Mouse (Mus musculus): ENCODE measurements around the gene Maz. TPM values are rescaled to one million over a fixed set of nuclear protein-coding genes. Genes with fewer than 3 reads are reported as not detected.

Maz gene
- polyA plus RNA-seq (2017; shearing (Covaris generic)) = 10 to 100 TPM; 18.6 to 22.4 (median 21.4) TPM

DNA sequence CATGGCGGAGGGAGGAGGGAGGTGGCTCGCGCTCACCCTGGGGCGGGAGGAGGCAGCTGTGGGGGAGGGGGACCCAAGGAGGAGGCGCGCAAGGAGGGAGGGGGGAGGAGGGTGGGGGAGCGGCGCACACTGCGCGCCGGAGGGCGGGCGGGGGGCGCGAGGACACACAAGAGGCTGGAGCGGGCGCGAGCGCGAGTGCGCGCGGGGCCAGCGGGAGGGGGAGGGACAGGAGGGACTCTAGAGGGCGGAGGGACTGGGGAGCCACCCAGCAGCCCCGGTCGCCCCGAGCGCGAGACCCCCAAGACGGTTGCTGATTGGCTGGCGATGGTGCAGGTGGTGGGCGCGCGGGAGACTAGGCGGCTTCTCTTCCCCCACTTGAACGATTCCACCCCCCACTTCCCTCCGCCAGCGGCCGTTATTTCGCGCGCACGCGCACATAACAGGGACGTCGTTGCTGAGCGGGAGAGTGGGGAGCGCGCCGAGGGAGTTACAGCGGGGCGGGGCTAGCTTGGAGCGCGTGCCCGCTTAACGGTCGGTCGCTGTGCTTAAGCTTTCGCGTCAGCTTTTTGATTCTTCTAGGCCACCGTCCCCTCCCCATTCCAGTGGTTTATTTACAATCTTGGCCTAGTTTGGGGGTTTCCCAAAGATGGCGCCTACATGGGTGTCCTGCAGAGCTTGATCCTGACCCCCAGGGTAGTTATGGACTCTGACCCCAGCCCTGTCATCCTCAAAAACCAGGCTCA, at the start of gene Maz:
Maz (minus strand) TSS at position 54 of the 743 bp plus-strand sequence.
- peak; percentile 67 for ATAC-seq

DNA sequence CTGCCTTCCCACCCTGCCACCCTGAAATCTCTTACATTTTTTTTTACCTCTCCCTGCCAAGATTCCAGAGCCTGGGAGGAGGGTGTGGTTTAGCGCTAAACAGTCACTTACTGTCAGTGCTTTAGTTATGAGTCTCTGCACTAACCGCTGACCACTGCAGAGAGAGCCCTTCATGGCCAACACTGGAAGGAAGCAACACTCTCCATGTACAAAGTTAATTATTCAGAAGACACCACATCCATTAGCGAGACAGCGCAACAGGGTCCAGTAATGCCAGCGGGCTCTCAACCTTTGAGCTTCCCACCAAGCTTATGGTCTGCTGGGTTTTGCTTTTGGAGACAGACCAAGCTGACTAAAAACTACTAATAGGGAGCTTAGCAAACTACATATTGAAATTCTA, 49.4 kb upstream of the Maz start:
- ATAC-seq = no peak

DNA sequence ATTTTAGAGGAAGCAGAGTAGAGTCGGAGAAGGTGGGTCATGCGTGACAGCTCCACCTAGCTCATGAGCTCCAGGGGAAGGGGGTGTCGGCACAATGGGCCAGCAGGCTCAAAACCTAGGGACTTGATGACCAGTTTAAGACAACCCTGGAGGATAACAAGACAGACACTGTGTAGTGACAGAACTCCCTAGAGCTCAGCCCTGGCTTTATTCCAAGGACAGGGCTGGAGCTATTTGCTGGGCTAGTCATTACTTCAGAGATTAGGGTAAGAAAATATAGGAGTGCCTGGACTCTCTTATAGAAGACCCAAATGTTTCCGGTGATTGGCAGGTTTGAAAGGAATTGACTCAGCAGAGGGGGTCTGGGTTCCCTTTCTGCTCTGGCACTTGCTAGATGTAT, 46.4 kb upstream of the Maz start:
- ATAC-seq = no peak

DNA sequence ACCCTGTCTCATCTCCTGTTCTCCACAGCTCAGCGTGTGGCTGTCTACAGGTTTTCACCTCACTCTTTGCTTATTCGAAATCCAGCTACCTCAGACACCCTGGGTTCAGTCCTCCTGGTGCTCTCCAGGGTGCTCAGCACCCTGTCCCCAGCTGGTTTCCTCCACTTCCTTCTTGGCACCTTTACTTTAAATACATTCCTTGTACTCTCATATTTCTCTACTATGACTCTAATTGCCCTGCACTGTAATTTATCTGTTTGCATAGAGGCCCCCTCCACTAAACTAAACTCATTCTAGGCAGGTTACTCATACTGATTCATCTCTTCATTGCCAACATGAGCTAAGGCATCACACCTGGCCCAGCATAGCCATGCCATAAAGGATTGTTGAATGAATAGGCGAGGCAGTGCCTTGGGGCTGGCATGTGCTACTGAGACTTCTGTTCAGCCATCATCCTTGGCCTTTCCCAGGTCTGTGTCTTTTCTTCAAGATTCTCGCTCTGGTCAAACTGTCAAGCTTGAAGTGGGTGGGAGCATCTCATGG, 44.1 kb upstream of the Maz start:
- ATAC-seq = no peak

DNA sequence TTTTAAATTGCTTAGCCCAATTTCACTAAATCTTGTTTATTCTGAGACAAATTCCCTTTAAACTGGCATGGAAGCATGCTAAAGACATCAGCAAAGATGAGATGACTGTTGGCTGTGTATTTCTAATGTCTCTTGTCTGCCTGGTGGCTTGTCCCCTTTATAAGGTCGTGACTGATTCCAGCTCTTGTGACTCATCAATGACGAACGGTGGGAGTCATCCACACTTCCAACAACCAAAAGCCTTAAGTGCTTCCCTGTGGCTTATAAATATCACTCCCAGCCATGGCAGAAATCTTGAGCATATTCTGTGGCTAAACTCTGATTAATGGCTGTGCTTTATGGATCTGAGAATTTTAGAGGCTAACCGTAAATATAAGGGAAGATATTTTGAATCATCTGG, 39.5 kb upstream of the Maz start:
- ATAC-seq = no peak

DNA sequence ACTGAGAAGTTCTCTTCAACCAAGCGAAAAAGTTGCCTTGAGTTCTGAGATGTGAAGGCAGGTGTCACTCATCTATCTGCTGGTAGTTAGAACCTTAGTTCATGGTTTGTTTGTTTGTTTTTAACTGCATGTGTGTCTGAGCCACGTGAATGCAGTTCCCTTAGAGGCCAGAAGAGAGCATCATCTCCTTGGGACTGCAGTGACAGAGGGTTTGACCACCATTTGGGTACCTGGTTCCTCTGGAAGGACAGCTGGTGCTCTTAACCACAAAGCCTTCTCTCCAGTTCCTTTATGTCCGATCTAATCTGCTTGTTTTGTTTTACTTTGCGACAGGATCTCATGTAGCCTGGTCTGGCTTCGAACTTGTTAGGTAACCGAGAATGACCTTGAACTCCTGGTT, 38.7 kb upstream of the Maz start:
- ATAC-seq = no peak

DNA sequence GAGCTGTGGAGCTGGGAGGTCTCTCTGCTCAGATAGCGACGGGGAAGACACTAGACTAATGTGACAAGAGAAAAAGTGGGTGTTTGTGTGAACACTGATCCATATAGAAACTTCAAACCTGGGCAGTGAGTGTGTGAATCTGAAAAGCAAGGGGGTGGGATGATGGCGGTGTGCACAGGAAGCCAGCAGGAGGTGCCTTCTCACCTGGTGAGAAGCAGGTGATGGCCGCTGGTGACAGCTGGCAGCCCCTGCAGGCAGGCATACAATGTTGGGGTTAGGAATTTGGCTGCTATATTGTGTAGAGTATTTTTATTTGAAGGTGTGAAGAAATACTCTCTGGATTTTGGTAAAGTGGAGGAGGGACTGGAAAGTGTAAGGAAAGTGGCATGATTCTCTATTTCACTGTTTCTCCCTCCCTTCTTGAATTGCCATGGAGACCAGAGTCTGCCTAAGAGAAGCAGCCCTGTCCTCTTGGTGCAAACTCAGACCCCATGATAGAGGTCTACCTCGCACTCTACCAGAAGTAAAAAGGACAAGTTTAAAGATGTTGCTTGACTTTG, 28.3 kb upstream of the Maz start:
- no peak for ATAC-seq

DNA sequence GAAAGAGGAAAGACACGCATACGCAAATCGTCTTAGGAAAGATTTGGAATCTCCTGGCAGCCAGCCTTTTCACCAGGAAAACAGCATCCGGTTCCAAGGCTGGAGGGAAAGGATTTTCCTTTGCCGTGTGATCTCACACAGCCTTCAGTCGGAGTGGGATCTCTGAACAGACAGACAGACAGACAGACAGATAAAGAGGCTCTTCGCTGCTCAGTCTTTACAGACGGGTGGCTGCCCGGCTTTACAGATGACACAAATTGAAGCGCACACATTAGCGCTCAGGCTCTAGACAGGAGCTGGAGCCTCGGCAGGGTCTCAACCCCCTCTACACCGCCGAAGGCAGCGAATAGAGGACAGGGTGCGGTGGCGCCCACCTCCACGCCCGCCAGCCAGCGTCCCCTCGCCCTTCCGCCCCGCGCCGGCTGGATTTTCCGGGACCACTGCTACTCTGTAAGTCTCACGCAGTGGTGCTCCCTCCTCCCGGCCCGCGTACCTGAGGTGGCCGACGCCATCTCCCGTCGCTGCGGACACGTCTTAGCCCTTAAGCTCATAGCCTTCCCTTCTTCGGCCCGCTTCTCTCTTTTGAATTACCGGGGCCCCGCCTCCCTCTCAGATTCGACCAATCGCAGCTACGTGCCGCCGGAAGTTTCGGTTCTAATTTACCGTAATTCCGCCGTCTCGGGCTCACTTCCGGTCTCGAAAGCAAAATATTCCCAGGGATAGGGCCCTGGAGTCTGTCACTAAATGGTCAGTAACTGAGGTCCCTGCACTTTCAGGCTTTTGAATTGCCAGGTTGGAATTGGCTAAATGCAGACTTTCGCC, 15.2 kb upstream of the Maz start, which contains the start of gene Kif22:
Kif22 (minus strand) TSS at position 621 of the 822 bp plus-strand sequence.
- peak; percentile 95 for ATAC-seq

DNA sequence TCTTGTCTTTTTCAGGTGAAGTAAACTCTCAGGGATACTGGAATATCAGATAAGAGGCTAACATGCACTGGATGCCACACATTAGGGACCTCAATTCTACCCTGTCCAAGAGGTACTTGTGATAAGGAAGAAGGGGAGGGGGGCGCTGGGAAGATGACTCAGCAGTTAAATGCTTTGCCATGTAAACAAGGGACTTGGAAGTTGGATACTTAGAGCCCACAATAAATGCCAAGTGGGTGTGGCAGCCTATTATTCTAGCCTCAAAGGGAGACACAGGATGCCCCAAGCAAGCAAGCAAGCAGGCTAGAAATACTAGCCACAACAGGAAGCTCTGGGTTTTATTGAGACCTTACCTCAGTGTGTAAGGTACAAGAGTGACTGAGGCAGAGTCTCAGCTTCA, 4.4 kb upstream of the Maz start:
- ATAC-seq = peak; percentile 48

DNA sequence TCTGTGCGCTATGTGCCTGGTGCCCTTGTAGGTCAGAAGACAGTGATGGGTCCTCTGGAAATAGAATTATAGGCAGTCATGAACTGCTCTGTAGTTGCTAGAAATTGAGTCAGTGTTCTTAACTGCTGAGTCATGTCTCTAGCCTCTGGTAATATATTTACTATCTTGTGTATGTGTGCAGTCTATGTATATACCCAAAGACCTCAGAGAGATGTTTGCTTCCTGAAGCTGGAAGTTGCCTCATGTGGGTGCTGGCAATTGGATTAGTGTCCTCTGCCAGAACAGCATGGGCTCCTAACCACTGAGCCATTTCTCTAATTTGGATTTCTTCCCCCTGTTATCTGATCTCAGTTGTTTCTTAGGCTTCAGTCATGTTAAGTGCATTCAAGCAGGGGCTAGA, 3.3 kb upstream of the Maz start:
- no peak for ATAC-seq

DNA sequence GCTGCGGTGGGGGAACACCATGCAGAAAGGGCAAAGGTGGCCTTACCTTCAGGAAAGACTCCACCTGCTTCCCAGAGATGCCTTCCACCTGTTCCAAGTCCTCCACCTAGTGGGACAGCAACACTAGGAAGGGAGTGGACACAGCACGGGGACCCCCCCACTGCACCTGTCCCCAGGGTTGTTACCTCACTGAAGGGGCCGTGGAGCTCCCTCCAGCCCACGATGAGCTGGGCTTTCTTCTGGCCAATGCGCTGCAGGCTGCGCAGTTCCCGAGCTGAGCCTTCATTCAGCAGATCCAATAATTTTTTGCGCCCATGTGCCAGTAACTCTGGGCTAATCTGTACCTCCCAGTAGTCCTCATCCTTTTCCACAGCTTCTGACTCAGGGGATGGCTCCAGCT, 1.0 kb upstream of the Maz start:
- no peak for ATAC-seq

DNA sequence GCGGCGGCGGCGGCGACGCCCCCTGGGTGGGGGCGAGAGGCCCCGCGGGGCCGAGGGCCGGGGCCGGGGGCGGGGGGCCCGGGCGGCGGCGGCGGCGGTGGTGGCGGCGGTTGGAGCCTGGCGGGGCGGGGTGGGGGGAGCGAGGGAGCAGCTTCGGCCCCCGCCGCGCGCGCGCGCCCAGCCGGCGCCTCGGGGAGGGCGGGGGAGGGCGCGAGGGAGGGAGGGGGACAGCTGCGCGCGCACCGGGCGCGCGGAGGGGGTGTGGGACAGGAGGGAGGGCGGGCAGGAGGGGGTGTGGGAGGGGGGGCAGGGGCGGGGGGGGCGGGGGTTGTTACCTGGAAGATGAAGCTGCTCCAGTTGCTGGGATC, 237 bp downstream of the Maz start:
- ATAC-seq = no peak

DNA sequence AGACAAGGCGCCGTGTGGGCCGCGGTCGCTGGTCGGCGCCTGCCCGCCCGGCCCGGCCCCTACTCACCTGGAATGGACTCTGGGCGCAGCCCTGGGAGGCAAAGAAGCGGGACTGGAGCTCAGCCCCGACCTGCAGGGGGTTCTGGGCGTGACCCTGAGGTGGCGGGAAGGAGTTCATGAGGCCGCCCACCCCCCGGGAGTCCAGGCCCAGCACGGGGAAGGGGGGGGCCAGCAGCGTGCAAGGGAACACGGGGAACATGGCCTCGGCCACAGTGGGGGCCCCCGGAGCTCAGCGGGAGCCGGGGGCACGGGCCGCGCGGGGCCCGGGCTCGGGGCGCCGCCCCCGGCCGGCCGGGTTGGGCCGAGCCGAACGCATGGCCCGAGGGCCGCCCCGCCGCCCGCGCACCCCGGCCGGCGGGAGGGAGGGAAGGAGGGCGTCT, 656 bp downstream of the Maz start:
- peak; percentile 15 for ATAC-seq

DNA sequence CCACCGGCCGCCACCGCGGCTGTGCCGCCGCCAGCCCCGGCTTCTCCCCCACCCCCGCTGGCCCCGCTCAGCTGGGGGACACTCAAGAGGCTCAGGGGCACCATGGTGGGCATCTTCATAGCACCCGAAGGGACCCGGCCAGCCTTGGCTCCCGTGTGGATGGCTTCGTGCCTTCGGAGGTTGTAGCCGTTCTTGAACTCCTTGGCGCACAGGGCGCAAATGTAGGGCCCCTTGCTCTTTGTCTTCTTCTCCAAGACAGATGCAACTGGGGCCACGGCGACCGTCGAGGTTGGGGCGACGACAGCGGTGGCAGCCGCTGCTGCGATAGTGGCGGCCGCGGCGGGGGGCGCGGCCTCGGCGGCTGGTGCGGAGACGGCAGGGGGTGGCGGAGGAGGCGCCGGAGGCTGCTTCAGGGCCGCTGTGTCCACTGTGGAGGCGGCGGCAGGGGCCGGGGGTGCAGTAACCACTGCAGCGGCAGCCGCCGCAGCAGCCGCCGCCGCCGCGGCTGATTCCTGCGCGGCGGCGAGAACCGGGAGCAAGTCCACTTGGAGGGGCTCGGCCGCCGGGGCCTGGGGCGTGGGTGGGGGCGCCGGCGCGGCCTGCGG, 1.2 kb downstream of the Maz start:
- no peak for ATAC-seq

DNA sequence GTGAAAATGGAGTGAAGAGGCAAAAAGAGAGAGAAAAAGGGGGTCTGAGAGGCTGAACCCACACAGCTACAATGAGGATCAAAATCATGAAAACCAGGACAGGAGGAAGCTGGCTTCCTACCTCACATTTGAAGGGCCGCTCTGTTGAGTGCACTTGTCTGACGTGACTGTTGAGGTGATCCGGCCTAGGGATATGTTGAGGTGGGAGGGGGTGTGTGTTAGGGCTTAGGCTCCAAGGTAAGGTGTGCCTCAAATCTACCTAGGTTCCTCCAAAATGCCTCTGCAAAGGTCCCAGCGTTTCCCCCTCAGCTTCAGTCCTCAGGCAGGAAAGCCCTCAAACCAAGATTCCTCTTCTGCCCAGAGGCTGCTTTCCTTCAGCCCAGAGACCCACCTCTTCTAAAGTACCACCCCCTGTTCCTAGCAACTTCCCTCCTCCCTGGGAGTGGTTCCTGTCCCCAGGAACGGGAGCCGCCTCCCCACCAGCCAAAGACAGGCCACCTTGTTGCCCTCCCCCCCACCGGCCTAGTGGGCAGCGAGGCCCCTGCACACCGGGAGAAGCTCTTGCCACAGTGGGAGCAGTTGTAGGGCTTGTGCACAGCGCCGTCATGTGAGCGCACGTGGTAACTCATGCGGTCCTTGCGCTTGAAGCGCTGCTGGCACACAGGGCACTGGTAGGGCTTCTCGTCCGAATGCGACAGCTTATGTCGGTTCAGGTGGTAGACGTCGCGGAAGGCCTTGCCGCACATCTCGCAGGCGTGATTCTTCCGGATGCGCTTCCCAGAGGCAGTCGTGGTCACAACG, 1.9 kb downstream of the Maz start:
- peak; percentile 31 for ATAC-seq

DNA sequence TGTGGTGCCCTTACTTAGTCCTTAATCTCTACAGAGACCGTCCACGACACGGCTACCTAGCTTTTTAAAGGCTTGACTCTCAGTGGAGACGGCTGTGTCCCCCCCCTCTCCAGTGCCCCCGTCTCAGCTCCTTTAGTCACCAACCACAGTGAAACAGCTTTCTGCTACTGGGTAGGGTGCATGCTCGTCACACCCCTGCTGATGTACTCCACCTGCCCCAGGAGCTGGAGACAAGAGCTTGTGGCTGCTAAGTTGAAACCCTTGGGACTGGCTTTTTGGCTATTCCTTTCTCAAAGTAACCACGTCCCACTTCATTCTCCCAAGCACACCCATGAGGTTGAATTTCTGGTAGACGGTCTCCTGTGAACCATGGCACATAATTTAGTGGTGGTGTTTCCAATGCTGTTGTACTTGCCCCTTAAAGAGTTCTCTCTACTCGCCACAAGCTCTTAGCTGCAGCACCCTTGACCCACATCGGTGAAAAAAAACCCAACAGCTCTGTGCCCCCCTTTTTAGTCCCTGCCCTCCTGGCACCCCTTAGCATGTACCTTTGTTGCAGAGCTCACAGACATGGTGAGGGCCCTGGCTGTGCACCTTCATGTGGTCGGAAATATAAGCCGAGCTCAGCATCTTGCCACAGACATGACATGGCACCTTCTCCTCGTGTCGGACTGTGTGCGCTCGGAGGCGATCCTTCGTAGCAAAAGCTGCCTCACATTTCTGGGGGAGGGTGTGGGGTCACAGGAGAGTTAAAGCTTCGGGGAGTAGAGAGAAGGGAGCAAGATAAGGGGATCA, 2.7 kb downstream of the Maz start:
- ATAC-seq = no peak

DNA sequence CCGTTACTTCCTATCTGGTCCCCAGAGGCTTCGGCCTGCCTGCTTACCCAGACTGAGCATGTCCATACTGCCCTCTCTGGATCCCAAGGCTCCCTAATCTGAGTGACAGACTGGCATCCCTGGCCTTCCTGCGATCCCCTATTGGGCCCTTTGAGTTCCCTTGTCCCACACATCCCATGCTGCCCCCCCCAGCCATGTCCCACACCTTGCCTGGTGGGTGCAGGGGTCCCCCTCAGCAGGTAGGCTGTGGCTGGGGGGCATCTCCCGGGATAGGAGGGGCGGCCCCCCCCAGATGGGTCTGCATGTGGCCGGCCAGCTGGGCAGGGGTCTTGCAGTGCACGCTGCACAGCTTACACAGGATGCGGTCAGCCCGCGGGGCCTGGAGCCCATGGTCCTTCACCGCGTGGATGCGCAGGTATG, 3.6 kb downstream of the Maz start:
- ATAC-seq = no peak

DNA sequence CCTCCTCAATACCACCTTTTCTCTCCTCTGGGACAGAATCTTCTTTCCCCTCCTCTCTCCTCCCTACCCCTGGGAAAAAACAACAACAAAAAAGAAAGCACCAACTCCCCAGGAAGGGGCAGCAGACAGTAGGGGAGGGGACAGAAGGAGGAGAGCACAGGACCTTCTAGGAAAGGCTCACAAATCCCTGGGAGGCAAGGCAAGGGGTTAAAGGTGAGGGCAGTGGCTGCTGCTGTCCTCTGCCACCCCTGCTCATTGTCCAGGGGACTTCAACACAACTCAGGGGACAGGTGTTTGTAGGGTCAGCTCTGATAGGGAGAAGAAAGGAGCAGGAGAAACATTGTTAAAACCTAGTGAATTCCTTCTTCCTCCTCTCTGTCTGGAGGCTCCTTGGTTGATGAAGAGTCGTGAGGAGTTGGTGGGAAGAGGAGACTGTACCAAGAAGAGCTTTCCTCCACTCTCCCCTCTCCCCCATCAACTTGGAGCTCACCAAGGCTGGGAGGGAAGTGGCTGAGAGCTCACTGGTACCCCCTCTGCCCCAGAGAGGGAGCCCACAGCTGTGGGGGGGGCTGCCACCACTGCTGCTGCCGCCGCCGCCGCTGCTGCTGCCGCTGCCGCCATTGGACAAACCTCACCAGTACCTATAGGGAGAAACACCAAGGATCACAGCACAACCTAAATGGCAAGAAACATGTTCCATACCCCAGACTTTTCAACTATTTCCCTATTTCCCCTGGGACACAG, 4.1 kb downstream of the Maz start:
- ATAC-seq = no peak

DNA sequence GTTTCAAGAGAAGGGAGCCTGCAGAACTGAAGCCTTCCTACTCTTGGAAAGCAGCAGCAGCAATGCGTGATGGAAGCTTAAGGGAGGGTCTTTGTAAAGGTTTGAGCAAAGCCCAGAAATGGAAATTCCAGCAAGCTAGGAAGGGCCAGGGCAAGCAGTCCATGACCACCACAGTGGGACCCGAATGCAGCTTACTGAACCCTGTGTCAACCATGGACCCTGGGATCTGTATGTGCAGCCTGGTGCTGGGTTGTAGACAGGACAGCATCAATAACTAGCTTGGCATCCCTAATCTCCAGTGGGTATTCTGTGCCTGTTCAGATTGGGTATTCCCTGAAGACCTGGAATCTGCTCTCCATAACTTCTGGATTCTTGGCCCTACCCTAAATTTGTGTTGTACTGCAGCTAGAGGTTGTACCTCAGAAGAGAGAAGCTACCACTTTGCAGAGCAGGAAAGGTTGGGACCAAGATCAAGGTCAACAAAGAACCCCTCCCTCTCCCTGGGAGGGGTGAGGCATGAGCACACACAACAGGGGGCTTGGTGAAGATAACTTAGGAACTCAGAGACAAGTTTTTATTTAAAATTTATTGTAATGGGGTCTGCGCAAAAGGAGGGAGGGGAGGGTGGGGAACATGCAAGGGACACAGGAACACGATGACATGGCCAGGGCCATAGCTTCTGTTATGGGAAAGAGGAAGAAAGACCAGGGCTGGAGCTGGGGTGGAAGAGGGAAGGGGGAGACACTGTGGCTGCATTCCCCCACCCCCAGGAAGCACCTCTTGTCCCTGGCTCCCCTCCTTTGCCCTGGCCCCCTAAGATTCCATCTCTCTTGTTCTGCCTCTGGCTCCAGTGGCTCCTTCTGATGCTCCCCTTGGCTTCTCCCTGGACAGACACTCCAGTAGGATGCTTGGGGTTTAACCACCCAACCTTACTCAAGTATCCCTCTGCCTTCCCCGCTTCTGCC, 5.0 kb downstream of the Maz start:
- no peak for ATAC-seq
